Mouse (Mus musculus): ENCODE results near the gene Eno2.
"Not testable (repeated sequence)": the region's sequence is repeated elsewhere in the genome, so short reads cannot be mapped to it uniquely, and the experiment has no call there.

Eno2 gene

DNA sequence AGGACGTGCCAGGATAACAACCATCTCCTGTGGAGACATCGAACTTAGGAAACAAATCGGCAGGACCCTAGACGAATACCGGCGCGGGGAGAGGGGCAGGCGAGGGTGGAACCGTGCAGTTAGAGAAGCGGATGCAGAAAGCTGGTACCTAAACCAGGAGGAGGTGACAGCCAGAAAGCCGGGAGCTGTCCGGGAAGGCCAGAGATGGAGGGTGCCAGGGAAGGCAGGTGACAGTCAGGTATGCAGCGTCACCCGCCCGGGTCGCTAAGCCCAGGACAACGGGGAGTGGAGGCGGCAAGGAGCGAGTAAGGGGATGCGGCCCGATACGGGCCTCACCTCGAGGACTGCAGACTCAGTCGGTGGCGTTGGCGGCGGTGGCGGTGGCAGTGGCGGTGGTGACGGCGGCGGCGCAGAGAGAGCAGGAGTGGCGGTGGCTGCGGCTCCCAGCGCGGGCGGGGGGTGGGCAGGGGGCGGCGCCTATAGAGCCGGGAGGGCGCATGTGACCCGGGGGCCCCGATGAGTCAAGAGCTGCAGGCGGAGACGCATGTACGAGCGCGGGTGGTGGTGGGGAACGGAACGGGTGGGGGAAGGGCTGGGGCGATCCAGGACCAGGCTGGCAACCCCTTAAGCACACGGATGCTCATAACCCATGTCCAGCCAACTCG lies at the start of gene Eno2:
Eno2 (minus strand) TSS at position 573 of the 665 bp plus-strand sequence.
- peak in 1 of 2 experiments; percentile 41 for DNase-seq (ENCODE audit: low spot score in 2 of 2)

DNA sequence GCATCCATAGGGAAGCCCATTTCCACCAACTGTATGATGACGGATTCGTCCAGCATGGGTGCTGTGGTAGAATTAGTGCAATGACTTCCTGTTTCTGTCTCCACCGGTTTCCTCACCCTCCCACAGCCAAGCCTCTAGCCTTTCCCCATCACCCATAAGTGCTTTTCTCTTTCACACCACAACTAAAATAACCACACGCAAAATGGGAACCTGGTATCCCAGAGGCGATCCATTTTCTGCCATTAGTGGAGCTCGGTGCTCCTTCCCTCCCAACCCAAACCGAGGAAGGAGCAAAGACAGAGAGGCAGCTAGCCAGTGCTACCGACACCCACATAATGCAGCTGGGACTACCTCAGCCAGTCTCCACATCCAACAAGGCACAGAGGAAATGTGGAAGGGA lies 48.5 kb upstream of the Eno2 start:
- no peak for DNase-seq (ENCODE audit: low spot score in 2 of 2)

DNA sequence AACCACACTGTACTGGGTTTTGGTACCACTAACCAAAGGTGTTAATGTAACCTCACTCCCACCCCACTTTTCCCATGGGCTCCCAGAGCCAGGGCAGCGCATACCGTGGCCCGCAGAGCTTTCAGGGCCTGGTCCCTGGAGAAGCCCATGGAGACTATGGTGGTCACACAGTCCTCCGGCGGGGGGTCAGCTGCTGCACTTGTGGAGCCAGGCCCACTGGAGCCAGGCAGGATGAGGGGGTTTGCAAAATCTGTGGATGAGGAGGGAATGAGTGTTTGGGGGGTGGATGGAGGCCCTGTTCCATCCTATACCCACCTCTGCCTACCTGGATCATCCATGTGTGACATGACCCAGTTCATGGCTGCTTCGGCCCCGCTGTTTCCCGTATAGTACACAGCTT lies 48.1 kb upstream of the Eno2 start:
- no peak for DNase-seq (ENCODE audit: low spot score in 2 of 2)

DNA sequence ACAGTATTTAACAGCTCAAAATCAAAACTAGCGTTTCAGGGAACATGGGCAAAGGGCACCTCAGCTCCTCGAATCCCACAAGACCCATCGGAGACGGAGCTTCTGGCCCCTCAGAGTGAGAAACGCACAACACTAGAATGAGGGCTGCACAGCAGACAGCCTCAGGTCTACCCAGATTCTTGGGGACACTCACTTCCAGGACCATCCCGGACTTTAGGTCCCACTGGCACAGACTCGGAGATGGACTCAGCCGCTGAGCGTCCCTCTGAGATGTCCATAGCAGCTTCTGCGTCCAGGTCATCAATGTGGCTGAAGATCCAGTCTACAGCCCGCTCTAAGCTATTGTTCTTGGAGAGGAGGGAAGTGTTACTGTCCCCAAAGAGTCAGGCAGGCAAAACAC lies 47.7 kb upstream of the Eno2 start:
- DNase-seq (ENCODE audit: low spot score in 2 of 2), result no peak

DNA sequence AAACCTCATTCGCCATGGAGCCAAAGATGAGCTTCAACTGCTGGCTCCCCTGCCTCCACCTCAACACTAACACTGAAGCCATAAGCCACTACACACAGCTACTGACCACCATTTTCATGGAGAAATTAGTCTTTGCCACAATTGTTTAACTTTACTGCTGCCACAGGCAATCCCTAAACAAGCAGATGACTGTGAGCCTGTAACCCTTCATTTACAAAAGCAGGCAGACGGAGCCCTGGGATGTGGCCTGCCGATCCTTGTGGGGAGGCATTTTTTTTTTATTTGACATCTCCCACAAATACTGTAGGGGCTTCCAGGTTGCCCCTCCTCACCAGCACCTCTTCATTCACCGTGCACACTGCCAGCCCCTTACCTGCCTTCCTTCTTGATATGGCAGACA lies 47.1 kb upstream of the Eno2 start:
- no peak for DNase-seq (ENCODE audit: low spot score in 2 of 2)

DNA sequence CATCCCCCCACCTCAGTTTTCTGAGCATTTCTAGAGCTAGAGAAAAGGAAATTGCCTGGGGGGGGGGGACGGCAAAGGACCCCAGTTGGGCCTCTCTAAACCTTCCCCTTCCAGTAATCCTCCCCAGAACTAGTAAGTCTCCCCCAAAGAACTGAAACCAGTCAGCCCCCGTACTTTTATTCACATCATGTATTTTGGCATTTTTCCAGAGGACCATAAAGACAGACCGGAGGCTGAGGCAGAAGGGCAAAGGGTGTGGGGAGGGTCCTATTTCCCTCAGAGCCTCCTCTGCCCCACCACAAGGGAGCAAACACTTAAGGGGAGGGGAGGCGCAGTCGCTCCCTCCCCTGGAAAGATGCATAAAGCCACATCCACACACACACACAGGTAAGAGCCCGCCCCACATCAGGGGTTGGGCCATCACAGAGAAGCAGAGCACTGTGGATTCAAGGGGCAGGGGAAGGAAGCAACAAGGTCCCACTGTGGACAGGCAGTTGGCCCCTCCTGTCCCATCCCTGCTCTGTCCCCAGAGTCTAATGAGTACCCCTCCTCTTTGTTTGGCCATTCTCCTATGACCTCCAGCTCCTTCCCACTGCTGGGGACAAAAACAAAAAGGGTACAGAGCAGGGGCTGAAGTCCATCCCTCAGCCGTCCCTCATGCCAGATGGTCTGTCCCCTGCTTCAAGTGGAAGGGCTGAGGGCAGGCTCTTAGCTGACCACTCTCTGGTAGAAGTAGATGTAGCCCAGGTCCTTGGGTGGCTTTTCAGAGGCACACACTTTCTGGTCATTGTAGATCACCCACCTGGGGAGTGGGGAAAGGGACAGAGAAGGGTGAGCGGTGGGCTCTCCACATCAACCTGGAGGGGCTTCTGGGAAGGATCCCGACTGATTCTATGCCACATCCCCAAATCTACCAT lies 45.6 kb upstream of the Eno2 start:
- no peak for DNase-seq (ENCODE audit: low spot score in 2 of 2)

DNA sequence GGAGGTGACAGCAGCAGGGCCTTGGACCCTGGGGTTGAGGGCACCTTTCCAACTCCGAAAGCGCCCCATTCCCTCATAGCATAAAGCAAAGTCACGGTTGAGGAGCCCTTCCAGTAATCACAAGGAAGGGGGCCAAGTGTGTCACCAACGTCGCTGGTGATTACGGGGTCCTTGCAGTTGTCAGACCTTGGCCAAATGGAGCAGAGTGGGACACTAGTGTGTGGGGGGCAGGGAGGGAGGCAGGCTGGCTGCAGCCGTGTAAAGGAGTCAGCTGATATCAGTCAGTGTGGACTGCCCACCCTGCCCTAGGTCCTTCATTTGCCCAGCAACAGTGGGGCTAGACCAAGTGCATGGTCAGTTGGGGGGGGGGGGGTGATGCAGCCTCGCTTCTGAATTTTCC lies 45.0 kb upstream of the Eno2 start:
- no peak for DNase-seq (ENCODE audit: low spot score in 2 of 2)

DNA sequence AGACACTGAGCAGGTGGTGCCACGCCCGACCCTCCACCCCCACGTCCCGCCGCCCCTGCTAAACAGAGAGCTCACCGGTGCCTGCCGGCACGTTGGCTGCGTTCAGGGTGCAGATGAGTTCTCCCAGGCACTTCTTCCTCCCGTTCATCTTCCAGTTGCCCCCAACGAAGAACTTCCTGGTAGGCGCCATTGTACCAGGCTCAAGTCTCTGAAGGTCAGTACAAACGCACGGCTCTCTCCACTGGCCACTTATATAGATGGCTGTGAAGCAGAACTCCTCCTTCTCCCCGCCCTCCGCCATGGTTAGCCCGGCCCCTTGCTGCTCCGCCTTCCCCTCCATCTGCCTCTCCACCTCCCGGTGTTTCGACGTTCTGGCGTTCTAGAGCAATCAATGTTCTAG lies 44.5 kb upstream of the Eno2 start, which contains the start of gene Tpi1:
Tpi1 (minus strand) TSS at position 364 of the 400 bp plus-strand sequence.
- peak; percentile 78 to 89 for DNase-seq (ENCODE audit: low spot score in 2 of 2)

DNA sequence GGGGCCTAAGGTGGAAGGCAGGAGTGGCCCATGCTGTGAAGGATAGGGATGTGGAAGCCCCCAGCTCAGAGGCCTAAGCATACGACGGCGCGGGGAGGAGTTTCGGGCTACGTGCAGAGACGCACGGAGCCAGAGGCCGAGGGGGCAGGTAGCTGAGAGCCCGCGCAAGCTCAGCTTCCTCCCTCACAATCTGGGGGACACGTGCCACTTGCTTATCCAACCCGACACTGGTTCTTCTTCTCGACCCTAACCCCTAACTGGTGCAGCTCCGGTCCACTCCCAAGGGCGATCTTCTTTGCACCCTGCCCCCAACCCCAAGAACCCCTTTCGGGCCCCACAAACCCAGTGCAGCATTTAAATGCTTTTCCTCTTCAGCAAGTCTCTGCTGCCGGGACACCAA lies 44.0 kb upstream of the Eno2 start:
- peak in 1 of 2 experiments; percentile 78 for DNase-seq (ENCODE audit: low spot score in 2 of 2)

DNA sequence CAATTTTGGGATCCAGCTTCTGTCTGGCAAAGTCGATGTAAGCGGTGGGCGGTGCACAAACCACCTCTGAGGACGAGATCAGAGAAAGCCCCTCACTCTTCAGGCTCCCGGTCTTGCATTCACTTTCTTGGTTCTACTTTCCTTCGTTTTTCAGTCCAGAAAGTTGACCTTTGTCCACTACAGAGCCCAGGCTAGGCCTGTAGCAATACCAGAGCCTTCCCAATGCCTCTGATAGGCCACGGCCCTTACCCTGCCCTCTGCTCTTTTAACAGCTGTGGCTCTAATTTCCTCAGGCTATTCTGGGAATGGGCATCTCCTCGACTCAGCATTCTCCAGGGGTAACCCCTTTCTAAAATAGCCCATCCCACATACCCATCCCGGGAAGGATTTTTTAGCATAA lies 43.4 kb upstream of the Eno2 start:
- no peak for DNase-seq (ENCODE audit: low spot score in 2 of 2)

DNA sequence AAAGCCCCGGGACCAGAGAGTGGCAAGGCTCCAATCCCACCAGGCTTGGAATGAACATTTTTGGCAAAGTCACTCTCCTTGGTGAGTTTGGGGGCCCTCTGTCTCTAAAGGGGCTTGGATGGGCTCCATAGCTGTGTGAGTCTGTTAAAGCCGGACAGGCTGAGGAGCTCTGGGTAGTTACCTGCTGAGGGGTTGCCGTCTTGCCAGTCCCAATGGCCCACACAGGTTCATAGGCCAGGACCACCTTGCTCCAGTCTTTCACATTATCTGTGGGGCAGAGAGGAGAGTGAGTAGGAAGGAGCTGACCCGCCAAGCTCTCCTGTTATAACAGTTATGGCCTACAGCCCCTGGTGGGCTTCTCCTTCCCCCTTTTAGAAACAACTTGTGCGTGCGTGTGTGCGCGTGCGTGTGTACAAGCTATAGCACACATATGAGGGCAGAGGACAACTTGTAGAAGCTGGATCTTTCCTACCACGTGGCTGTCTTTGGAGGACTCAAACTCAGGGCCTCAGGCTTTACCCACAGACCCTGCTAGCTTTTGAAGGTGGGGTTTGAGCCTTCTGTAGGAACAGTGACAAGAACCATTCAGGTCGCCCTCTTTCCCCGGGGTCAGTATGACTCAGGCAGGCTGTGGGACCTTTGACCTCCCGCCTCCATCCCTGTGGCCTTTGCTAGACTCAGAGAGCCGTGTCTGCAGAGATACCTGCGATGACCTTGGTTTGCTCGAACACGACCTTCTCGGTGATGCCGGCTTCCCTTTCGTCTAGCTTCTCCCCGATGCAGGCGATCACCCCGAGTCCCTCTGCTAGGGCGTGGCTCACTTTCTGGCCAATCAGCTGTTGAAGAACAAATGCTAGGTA lies 42.5 kb upstream of the Eno2 start:
- DNase-seq (ENCODE audit: low spot score in 2 of 2), result no peak

DNA sequence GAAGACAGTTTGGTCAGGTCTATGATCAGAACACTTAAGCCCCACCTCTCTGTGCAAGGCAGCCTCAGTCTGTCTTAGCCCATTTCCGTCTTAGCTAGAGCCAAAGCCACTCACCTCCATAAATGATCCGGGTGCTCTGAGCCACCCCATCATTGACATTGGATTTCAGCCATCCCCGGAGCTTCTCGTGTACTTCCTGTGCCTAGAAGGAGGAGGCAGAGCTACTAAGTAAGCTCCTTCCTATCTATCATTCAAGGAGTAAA lies 41.9 kb upstream of the Eno2 start:
- DNase-seq (ENCODE audit: low spot score in 2 of 2), result no peak

DNA sequence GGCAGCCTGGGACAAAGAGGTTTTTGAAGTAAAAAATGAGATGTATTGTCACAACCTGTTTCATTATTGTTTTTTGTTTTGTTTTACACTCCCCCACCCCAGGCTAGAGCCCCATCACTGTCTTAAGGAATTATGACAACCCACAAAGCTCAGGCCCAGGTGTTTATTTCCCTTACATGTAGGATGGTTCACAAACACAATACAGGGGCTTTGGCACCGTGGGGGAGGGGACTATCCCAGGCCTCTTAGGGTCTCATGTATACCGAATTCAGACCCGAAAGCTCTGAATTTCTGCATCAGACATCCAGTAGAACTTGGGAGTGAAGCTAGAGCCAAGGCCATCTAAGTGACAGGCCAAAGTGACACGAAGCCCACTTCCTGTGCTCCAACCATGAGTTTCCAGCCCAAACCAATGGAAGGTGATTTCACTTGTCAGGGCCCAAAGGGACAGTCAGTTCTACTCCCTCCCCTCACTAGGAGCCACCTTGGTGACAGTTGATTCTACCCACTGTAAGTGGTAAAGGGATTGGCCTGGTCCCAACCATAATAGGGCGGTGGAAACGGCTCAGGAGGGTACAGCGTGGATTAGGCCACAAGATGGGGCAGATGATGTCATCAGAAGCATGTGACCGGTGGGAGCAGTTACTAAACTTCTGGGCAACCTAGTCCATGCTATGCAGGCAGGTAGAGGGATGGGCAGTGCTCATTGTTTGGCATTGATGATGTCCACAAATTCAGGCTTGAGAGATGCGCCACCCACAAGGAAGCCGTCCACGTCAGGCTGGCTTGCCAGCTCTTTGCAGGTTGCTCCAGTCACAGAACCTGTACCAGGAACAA lies 41.3 kb upstream of the Eno2 start:
- not testable (repeated sequence) for DNase-seq (ENCODE audit: low spot score in 2 of 2)

DNA sequence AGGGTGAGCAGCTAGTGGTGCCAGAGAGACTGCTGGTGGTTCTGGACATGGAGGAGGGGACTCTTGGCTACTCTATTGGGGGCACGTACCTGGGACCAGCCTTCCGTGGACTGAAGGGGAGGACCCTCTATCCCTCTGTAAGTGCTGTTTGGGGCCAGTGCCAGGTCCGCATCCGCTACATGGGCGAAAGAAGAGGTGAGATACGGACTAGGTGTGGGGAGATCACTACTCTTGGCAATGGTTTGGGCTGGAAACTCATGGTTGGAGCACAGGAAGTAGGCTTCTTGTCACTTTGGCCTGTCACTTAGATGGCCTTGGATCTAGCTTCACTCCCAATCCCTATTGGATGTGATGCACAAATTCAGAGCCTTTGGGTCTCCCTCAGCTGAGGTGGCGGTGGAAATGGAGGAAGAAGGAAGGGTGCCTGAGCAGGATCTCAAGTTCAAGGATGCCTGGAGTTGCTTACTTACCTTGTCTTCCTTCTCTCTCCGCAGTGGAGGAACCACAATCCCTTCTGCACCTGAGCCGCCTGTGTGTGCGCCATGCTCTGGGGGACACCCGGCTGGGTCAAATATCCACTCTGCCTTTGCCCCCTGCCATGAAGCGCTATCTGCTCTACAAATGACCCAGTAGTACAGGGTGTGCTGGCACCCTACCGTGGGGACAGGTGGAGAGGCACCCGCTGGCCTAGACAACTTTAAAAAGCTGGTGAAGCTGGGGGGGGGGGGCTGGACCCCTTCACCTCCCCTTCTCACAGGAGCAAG lies 40.5 kb upstream of the Eno2 start:
- DNase-seq (ENCODE audit: low spot score in 2 of 2), result no peak

DNA sequence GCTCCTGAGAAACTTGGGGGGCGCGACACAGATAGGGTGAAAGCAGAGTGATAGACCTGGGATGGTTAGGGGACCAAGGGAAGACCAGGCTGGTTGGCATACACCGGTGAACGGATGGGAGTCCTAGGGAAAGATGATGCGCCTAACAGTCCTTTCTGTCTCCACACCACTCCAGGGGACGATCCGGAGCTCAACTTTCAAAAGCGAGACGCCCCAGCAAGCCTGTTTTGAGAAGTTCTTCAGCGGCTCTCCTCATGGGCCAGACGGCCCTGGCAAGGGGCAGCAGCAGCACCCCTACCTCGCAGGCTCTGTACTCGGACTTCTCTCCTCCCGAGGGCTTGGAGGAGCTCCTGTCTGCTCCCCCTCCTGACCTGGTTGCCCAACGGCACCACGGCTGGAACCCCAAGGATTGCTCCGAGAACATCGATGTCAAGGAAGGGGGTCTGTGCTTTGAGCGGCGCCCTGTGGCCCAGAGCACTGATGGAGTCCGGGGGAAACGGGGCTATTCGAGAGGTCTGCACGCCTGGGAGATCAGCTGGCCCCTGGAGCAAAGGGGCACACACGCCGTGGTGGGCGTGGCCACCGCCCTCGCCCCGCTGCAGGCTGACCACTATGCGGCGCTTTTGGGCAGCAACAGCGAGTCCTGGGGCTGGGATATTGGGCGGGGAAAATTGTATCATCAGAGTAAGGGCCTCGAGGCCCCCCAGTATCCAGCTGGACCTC lies 39.7 kb upstream of the Eno2 start:
- DNase-seq (ENCODE audit: low spot score in 2 of 2), result peak; percentile 86 to 87

DNA sequence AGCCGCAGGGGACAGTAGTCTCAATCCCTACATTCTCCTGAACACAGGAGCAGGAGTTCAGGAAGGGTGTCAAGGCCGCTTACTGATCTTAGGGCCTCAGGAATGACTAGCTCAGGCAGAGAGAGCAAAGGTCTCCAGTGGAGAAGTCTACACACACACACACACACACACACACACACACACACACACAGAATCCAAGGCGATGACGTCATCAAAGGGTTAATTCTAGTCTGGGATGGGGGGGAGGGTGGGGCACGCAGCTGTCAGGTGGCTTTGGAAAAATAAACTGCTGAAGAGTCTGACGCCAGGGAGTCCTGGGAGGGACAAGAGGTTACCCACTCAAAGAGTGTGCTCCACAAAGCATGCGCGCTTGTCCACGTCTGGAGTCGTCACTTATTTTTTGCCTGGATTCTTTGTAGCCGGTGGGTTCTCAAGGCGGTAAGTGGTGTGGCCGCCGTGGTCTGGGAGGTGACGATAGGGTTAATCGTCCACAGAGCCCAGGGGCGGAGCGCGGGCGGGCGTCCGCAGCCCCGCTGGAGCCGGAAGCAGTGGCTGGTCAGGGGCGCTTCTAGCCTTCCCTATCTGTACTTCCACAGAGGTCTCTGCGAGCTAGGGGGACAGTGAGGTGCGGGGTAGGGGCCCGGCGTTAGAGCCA lies 39.0 kb upstream of the Eno2 start, which contains the start of gene Spsb2:
Spsb2 (plus strand) TSS at position 304 of the 655 bp plus-strand sequence.
- DNase-seq (ENCODE audit: low spot score in 2 of 2), result peak; percentile 66 to 73

DNA sequence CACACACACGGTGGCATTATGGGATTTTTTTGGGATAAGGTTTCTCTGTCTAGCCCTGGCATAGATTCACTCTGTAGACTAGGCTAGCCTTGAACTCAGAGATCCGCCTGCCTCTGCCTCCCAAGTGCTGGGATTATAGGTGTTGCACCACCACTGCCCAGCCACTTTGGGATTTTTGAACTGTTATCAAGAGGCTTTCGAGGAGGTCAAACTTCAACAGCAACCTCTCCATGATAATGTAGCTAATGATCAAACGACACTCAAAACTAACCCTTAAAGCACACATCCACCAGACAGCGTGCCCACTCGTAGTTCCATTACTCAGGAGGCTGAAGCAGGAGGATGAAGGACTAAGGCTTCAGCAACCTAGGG lies 38.5 kb upstream of the Eno2 start:
- no peak for DNase-seq (ENCODE audit: low spot score in 2 of 2)

DNA sequence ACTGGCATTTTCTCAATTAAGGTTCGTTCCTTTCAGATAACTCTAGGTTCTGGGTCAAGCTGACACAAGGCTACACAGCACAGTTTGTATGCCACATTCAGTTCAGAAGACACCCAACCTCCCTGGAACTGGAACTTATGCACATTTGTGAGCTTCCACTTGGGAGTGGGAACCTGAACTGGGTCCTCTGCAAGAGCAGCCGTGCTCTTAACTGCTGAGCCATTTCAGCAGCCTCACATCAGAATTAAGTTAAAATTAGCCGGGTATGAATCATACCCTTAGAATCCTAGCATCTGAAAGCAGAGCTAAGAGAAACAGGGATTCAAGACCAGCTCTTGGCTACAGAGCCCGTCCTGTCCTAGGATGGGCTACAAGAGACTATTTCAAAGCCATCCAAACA lies 37.9 kb upstream of the Eno2 start:
- no peak for DNase-seq (ENCODE audit: low spot score in 2 of 2)

DNA sequence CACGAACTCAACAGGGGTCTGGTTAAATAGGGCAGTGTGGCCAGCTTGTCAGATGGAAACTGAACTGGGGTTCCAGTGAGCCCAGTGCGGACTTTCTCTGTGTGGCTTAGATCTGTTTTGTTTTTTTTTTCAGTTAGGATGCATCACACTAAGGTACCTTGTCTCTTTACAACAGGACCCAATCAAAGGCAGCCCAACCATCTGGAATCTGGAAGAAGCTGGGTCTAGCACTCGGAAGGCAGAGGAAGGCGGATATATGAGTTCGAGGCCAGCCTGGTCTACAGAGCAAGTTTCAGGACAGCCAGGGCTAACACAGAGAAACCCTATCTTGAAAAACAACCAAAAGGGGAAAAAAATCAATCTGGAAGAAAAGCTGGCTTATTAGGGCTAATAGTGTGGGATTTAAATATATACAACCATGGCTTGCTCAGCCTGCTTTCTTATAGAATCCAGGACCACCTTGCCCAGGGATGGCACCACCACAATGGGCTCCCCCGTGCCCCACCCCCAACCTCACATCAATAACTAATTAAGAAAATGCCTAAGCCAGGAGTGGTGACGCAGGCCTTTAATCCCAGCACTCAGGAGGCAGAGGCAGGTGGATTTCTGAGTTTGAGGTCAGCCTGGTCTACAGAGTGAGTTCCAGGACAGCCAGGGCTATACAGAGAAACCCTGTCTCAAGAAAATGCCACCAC lies 37.1 kb upstream of the Eno2 start:
- DNase-seq (ENCODE audit: low spot score in 2 of 2), result no peak

Data from spleen, postnatal 10 days (tissue).